Comparison of ENCODE assay signal across 14 mouse cellular contexts in the genomic region with DNA sequence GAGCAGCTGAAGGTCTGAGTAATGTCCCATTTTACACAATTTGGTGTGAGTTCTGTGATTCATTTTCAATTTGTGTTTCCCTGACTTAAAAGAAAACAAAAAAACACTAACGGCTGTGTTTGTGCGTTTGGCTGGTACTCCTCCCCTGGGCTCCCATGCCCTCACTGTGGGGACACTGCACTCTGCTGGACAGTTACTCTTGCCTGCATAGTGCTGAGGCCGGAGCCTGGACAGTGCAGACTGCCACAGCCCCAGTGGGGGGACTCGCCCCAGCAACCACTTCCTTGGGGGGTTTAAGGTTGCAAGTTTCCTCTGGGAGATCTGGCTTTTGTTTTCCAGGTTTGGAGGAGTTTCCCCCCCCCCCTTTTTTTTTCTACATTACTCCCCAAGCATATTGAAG. TPM values are rescaled to one million over a fixed set of nuclear protein-coding genes. Genes with fewer than 3 reads are reported as not detected.
DNase-seq lines count a peak whose midpoint lies in the region; ATAC-seq and TF ChIP-seq lines count a peak whose summit lies in the region.
"Had no signal": no experiment of that assay in that cellular context is flagged by ENCODE, and none has a peak within 500 bp of the region (broad histone marks: within the 10 kb centered on the region; RNA-seq: fewer than 3 reads in every experiment).

No protein-coding gene starts in this region.

- TF ChIP-seq CTCF in cerebellum, adult 2 months (IDR thresholded peaks at IDR 0.05; ENCODE audit: borderline replicate concordance, insufficient read depth, low read depth, low read length) = 0 out of 2 replicates have a peak, but pooled peaks have one; percentile 17
- peak; percentile 32; the same call in 1 of the 2 replicates for TF ChIP-seq CTCF in kidney, adult 2 months (conservative IDR thresholded peaks at IDR 0.05; ENCODE audit: insufficient read depth, insufficient read length, low read depth, low read length)
- peak; percentile 35 for TF ChIP-seq CTCF in lung, postnatal 0 days (IDR thresholded peaks at IDR 0.05)

- no peak overlapping the region for H3K4me3 ChIP-seq in cerebellum, adult 2 months (replicated peaks; ENCODE audit: insufficient read depth, low read depth, low read length)
- no peak overlapping the region for H3K4me3 ChIP-seq in kidney, adult 2 months (ENCODE audit: insufficient read depth, low read depth, low read length)
- no peak overlapping the region for H3K4me3 ChIP-seq in lung, postnatal 0 days (ENCODE audit: low read depth, low read length)
- H3K4me3 ChIP-seq: hindbrain, embryonic 15.5 days; liver, embryonic 15.5 days had no signal

- WGBS in cerebellum, adult 2 months = 52% methylated on average over 4 of the region's 4 CpGs
- WGBS in kidney, adult 2 months = 42% methylated on average over 4 of the region's 4 CpGs
- 52% methylated on average over 4 of the region's 4 CpGs for WGBS in lung, postnatal 0 days

- no peak overlapping the region for H3K4me2 ChIP-seq in lung, postnatal 0 days (replicated peaks; ENCODE audit: low read depth, low read length)
- H3K4me2 ChIP-seq: hindbrain, embryonic 15.5 days; liver, embryonic 15.5 days had no signal

- H3K9me3 ChIP-seq in lung, postnatal 0 days (ENCODE audit: low read length) = no peaks in the 10 kb centered on the region
- H3K9me3 ChIP-seq: hindbrain, embryonic 15.5 days; liver, embryonic 15.5 days had no signal

- TF ChIP-seq EP300 in lung, postnatal 0 days (IDR thresholded peaks at IDR 0.05) = no peak

- no peak for ATAC-seq in lung, postnatal 0 days

- no peak overlapping the region for H3K27ac ChIP-seq in cerebellum, adult 2 months (ENCODE audit: insufficient read depth, low read length)
- H3K27ac ChIP-seq in kidney, adult 2 months (ENCODE audit: insufficient read depth, low read depth, low read length) = no peak overlapping the region
- no peak overlapping the region for H3K27ac ChIP-seq in lung, postnatal 0 days (ENCODE audit: low read length)
- H3K27ac ChIP-seq: hindbrain, embryonic 15.5 days; liver, embryonic 15.5 days had no signal

- H3K27me3 ChIP-seq in cerebellum, adult 2 months (ENCODE audit: control insufficient read depth, insufficient read depth, low read length) = no peaks in the 10 kb centered on the region
- no peaks in the 10 kb centered on the region for H3K27me3 ChIP-seq in kidney, adult 2 months (replicated peaks; ENCODE audit: control insufficient read depth, insufficient read depth, low read length)
- H3K27me3 ChIP-seq in lung, postnatal 0 days (replicated peaks; ENCODE audit: insufficient read depth, low read length) = no peaks in the 10 kb centered on the region
- H3K27me3 ChIP-seq: hindbrain, embryonic 15.5 days had no signal

- no peaks in the 10 kb centered on the region; the same call in 1 of the 2 replicates for H3K4me1 ChIP-seq in cerebellum, adult 2 months (ENCODE audit: control insufficient read depth, insufficient read depth, low read length)
- no peaks in the 10 kb centered on the region for H3K4me1 ChIP-seq in kidney, adult 2 months (ENCODE audit: control insufficient read depth, insufficient read depth, low read length)
- H3K4me1 ChIP-seq in lung, postnatal 0 days (ENCODE audit: insufficient read depth, low read depth, low read length) = no peaks in the 10 kb centered on the region
- H3K4me1 ChIP-seq: hindbrain, embryonic 15.5 days had no signal

- H3K9ac ChIP-seq in lung, postnatal 0 days (replicated peaks; ENCODE audit: low read depth) = no peak overlapping the region
- H3K9ac ChIP-seq: hindbrain, embryonic 15.5 days; liver, embryonic 15.5 days had no signal

- no peak for TF ChIP-seq POLR2A in cerebellum, adult 2 months (IDR thresholded peaks at IDR 0.05; ENCODE audit: borderline replicate concordance, insufficient read depth, low read length)
- TF ChIP-seq POLR2A in kidney, adult 2 months (IDR thresholded peaks at IDR 0.05; ENCODE audit: low read depth, low read length) = no peak

- H3K36me3 ChIP-seq in kidney, adult 2 months (ENCODE audit: control insufficient read depth, insufficient read depth, low read length) = no peaks in the 10 kb centered on the region
- H3K36me3 ChIP-seq in lung, postnatal 0 days (ENCODE audit: insufficient read depth, low read length) = no peaks in the 10 kb centered on the region

- DNase-seq in cerebellum, adult 2 months = no peak
- no peak for DNase-seq in cerebellum, adult 11-12 months
- DNase-seq in kidney, adult 2 months = no peak
- no peak for DNase-seq in kidney, adult 11 months
- no peak for DNase-seq in lung, postnatal 0 days (ENCODE audit: low spot score)
- DNase-seq in lung, postnatal 4 days = no peak
- peak; percentile 29 for DNase-seq in kidney, postnatal 14 days
- no peak for DNase-seq in urinary bladder, postnatal 36 days (ENCODE audit: low spot score in 2 of 2)
- DNase-seq: cerebellum, adult 8-10 months; embryo, embryonic 11 days; right cerebral cortex, adult 18-20 months had no signal

RNA-seq across cellular contexts. Expression of gene Rab11fip4, which starts 10.4 kb away (rescaled TPM):
- 94.8 and 95.7 TPM in 2 replicates for polyA plus RNA-seq in cerebellum, adult 2 months (2012; rRNA removed)
- polyA plus RNA-seq in kidney, adult 2 months (2012; rRNA removed) = 40.8 and 48.0 TPM in 2 replicates
- 0.74 and 1.1 TPM in 2 replicates for polyA plus RNA-seq in lung, postnatal 0 days (2015; fragmentation: Nextera tagmentation; extraction: Ambion mirVana)

RNA-seq across cellular contexts. Expression of gene Evi2a, which starts 50.3 kb away (rescaled TPM):
- 56.4 and 72.3 TPM in 2 replicates for polyA plus RNA-seq in cerebellum, adult 2 months (2012; rRNA removed)
- 3.1 and 5.3 TPM in 2 replicates for polyA plus RNA-seq in kidney, adult 2 months (2012; rRNA removed)
- polyA plus RNA-seq in lung, postnatal 0 days (2015; fragmentation: Nextera tagmentation; extraction: Ambion mirVana) = 6.4 and 8.0 TPM in 2 replicates

RNA-seq across cellular contexts. Expression of gene Evi2, which starts 50.3 kb away (rescaled TPM):
- polyA plus RNA-seq in cerebellum, adult 2 months (2012; rRNA removed) = 0.10 and 0.16 TPM in 2 replicates
- polyA plus RNA-seq in kidney, adult 2 months (2012; rRNA removed) = 0.16 and 0.30 TPM in 2 replicates
- polyA plus RNA-seq in lung, postnatal 0 days (2015; fragmentation: Nextera tagmentation; extraction: Ambion mirVana) = 0.61 and 0.64 TPM in 2 replicates

RNA-seq across cellular contexts. Expression of gene Evi2b, which starts 57.1 kb away (rescaled TPM):
- 1.2 TPM in 2 replicates for polyA plus RNA-seq in cerebellum, adult 2 months (2012; rRNA removed)
- 2.5 and 5.6 TPM in 2 replicates for polyA plus RNA-seq in kidney, adult 2 months (2012; rRNA removed)
- polyA plus RNA-seq in lung, postnatal 0 days (2015; fragmentation: Nextera tagmentation; extraction: Ambion mirVana) = 2.0 and 2.6 TPM in 2 replicates
- polyA plus RNA-seq: hindbrain, embryonic 15.5 days; neural tube, embryonic 14.5 days had no signal

Comparison
In these comparisons a context has a peak if more than half of its experiments do, and no peak if none do; other contexts are left out.
1. RNA of gene Rab11fip4, which starts 10.4 kb away (polyA plus RNA-seq): 94.8 to 95.7 TPM in cerebellum, adult 2 months and 40.8 to 48.0 TPM in kidney, adult 2 months; 0.74 to 1.1 TPM in lung, postnatal 0 days; every median in the first group is over 10 times any median in the second.
2. Peak in every context shown above with its lines, with median percentiles within 50 percentile points of each other: CTCF ChIP-seq.